Mouse (Mus musculus): ENCODE data around the gene Gpr68. TPM values are rescaled to one million over a fixed set of nuclear protein-coding genes. Genes with fewer than 3 reads are reported as not detected.
A peak's percentile ranks its signal among the peaks of the same experiment; 100 is the strongest.

Gene Gpr68
- total RNA-seq (2021), result 1 to 10 TPM; 2.4 to 2.8 TPM

DNA sequence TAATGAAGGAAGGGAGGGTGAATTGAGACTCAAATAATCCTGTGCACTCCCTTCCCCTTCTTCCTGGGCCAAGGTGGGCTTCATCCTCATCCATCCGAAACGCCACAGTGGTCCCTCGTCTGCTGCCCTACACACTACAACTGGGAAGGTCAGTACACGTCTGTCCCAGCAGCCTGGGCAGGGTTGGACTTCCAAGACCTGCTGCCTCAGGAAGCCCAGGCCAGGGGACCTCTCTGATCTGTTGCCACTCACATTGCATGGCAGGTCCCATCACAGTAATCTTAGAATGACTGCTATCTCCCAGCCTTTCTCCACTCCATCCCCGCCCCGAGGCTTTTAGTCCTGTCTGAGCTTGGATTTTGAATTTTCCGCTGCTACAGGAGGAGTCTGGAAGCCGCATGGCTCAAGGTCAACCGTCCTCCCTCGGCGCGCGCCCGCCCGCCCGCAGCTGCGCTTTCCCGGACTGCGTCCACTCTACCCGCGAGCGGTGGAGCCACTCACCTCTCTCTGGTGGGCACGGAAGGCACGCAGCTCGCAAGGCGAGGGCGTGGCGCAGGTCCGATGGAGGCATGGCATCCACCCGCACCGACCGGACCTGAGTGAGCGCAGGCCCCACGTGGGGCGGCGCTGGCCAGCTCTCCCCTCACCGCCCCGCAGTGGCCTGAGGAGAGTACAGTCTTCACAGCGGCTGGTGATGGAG, at the start of gene Gpr68:
Gene Gpr68, minus strand, starts transcription at position 601 of the 700 bp plus-strand sequence.
- DNase-seq, result peak; percentile 38

DNA sequence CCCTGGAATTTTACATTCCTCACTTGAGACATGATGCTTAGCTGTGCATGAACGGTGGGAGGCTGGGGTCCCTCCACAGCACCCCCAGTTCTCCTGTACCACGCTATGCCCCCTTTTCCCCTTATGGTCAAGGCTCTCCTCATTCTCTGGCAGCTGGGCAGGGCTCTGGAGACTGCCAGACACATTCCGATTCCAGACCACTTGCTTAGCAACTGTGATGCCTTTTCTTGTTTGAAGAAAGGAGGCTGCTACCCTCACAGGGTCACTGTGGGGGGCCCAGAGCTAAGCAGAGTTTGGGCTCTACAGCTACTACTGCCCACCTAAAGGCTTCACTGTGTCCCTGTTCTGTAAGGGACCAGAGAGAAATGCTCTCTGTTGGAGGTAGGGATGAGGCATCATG, 49.3 kb upstream of the Gpr68 start:
- DNase-seq, result no peak

DNA sequence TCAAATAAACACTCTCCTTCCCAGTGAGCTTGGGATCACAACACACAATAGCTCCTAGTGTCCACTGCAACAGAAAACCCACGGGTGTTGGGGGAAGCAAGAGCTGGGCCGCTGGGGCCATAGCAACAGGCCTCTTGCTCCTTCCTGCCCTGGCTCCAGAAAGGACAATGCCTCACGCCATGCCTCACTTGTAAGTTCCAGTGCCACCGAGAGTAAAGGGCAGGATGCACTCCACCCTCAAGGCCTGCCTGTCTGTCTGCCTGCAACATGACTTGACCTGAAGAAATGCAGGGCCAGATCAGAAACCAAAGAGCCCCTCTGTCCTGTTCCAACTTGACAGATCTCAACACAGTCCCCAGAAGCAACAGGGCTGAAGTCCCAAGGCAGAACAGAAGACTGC, 48.8 kb upstream of the Gpr68 start:
- DNase-seq, result no peak

DNA sequence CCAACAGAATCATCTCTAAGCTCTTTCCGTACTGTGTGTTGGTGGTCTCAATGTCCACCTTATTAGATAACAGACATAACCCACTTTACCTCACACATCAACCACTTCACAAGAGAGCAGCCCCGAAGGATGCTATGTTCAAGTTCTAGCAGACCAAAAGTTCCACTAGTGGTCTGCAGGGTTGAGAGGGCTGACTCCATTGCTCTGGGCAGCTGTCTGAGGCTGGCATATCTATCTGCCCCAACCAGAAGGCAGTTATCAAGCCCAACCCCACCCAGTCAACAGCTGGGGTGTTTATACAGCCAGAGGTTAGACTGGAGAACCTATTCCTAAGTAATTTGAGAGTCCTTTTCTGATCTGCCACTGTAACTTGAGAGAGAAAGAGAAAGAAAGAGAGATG, 48.0 kb upstream of the Gpr68 start:
- no peak for DNase-seq

DNA sequence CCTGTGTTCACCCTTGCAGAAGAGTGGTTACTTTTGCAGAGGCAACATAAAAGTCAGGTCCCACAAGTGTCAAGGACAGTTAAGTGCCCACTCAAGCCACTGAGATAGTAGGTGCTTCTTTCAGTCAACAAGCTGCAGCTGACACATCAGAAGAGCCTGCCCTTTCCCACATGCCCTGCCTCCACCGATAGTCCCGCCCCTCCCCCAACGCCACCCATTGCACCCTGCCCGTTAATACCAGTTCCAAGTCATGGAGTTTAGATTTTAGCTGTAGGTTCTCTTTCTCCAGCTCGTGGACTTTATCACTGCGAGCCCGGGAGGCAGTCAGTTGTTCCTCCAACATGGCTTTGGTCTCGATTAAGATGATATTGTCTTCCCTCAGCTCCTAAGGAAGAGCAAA, 45.9 kb upstream of the Gpr68 start:
- DNase-seq, result no peak

DNA sequence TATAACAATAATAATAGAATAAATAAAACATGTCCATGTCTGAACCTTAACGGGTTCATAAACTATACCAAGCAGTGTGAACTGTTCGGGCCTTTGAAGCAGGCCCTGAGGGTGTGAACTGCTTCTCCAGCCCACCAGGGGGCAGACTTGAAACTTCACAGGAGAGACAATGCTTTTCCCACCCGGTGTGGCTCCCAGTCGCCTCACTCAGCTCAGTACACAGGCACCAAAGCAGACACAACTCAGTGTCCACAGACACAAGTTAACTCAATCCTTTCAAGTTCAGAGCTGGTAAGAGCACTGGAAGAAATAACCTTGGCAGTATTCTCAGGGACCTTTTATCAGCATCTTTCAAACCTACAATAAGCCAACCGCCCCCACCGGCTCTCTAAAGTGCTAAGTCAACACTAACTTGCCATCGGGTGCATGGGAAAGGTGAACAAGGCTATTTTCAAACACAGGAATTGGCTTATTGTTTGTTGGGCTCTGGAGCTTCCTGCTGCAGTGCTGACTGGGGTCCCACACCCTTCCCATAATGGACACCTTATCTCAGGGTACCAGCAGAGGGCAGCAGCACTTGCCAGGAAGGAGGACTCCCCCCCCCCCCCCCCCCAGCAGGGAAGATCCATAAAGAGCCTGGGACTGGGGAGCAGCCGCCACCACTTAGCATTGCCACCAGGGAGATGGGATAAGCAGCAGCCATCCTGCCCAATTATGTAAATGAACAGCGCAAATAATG, 44.4 kb upstream of the Gpr68 start:
- peak; percentile 88 for DNase-seq

DNA sequence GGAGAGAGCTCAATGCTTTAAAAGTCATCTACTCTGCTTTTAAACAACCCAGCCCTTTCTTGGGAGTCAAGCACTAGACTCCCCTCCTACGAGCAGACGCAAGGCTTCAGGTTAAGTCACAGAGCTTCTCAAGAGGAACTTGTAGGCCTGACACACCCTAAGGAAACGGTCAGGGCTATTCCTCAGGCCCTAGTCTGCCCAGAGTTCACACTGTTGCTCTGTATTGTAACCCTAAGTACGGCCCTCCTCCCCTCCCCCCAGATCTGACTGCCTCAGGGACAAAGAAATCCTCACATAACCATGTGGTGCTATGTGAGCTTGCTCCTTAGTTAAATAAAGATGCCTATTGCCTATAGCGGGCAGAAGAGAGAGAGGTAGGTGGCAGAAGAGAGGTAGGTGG, 41.1 kb upstream of the Gpr68 start:
- no peak for DNase-seq

DNA sequence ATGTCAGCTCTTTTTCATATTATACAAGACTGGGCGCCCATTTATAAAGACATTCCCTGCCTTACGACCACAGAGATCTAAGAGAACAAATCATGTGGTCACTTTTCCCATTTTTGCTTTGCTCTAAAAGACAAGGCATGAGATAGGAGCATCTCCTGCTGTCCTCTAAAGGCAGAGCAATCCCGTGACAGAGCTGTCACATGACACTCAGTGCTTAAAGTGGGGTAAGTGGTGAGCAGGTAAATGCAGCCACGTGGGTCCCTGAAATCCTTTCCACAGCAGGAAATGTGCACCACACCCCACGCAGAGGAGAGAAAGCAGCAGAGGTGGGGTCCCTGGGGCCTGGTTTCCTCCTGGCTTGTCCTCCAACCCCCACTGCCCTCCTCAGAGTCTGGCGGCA, 40.0 kb upstream of the Gpr68 start:
- no peak for DNase-seq

DNA sequence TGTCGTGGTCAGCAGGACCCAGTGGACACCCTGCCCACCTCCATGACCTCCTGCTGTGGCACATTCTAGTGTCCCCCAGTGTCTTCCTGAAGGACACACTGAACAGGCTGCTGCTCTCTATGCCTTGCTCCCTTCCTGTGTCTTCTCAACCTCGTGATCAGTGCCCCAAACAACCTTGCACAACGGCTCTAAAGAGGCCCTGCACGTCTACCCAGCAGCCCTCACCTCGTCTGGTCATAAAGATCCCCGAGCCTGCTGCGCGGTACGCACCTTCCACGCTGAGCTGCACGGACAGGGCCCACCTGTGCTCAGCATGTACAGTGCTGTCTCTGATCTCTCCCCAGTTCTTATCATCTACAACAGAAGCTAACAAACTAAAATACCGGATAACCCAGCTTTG, 38.0 kb upstream of the Gpr68 start:
- no peak for DNase-seq

DNA sequence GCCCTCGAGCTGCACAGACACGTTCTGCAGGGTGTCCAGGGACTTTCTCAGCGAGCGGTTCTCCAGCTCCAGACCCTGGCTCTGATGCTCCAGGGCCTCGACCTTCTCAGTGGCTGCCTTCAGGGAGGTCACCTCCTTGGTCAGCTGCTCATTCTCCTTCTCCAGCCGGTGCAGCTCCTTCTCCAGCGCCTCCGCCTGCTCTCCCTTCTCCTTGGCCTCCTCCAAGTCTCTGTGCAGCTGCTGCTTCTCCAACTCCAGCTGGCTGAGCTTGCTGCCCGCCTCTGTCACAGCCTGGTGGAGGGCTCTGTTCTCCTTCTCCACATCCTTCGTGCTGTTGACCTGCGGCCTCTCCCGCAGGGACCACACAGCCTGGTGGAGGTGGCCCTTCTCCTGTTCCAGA, 37.5 kb upstream of the Gpr68 start:
- no peak for DNase-seq

DNA sequence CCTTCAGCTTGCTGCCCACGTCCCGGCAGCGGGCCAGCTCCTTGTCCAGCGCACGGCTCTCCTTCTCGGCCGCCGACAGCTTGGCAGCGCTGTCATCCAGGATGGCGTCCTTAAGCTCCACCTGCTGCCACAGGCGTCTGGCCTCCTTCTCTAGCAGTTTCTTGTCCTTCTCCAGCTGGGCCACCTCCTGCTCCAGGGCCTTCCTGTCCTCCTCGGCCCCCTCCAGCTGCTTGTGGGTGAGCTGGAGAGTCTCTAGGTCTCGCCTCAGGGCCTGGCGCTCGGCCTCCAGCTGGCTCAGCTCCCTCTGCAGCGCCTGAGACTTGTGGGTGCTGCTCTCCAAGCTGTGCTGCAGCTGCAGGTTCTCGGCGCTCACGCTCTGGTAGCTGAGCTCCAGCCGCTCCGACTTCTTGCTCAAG, 36.9 kb upstream of the Gpr68 start:
- no peak for DNase-seq

DNA sequence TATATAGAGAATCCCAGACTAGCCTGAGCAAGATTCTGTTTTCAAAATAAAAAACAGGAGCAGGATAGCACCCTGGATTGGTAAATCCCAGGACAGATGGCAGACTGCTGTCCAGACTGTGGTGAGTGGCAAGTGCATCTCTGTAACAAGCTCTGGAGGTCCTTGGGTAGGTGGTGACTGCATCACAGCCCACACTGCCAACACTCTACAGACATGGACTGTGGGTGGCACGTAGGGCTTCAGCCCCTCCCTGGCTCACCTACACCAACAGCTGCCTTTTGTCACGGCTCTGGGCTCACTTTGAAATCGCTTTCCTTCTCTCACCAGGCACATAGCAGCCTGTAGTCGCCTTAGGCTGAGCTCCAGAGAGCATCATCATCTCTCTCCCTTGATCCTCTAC, 35.1 kb upstream of the Gpr68 start:
- no peak for DNase-seq

DNA sequence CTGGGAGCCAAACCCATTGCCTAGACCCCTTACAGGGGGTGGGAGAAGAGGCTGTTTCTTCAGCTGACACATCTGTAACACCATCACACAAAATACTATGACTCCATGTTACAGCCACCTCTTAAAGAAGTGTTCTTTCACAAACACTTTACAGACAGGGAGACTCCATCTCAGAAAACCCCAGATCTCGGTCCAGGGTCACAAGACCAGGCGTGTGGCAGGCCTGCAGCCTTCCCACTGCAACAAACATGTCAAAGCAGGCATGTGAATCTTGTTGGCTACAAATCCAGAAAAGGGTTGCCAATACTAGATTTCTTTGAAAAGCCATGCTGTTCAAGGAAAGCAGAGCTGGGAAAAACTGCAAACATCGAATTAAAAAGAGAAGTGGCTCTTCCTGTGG, 33.4 kb upstream of the Gpr68 start:
- DNase-seq, result no peak

DNA sequence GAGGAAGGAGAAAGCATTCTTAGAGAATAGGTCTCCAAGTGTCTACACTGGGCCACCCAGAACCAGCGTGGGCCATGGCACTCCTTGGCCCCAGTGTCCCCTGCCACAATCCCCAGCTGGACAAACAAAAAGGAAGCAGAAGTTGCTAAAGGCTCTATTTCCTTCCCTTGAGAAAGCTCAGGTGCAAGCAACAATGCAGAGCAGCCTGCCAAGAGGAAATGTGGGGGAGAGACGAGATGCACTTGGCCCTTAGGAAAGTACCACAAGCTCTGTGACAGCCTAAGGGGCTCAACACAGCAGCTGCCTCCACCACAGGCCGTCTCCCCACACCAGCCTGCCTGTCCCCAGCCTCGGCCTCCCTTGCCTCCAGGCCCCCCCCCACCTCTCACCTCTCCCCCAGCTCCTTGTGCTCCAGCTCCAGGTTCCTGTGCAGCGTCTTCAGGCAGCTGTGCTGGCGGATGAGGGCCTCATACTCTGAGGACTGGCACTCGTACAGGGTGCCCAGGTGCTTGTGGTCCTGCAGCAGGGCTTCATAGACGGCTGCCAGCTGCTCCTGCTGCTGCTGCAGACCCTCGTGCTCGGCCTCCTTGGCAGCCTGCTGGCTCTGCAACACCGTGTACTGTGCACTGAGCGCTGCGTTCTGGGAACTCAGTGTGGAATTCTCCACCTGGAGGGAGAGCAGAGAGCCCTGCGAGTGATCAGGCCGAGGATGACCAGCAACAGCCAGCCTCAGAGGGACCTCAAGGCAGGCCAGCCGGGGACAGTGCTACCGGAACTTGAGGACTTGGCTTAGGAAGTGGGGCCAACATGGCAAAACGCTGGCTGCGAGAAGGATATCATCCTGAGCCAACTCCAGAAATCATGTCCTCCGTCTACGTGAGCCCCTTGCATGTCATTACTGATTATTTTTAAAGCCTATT, 29.7 kb upstream of the Gpr68 start:
- peak; percentile 62 for DNase-seq

DNA sequence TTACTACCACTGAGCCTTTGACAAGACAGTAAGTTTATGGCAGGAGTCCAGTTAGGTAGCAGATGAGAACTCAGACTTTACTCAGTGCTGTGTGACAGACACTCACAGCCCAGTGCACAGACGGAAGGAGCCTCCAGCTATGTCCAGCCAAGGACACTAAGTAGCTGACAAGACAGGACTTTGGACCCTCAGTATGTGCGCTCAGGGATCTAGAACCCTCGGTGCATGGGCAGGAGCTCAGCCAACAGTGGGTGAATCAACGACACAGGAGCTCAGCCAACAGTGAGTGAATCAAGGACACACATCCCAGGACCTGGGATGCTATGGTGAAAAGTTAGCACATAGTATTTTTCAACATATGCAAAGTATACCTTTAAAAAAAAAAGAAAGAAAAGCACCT, 28.7 kb upstream of the Gpr68 start:
- no peak for DNase-seq

DNA sequence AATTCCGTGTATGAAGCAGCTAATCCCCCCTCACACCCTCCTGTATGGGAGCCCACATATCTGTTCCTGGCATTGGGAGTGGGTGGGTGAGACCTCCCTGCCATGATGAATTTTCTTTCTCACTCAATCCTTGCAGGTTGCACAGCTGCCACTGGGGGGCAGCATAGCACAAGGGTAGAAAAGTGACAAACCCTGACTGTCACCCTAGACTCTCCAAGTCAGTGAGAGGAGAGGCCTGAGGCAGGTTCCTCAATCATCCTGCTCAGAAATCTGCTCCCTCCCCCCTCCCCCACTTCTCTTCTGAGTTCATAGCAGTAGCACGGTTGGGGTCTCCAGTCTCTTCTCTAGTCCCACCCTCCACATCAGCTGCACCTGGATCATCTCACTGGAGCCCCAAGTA, 28.1 kb upstream of the Gpr68 start:
- DNase-seq, result peak; percentile 88

DNA sequence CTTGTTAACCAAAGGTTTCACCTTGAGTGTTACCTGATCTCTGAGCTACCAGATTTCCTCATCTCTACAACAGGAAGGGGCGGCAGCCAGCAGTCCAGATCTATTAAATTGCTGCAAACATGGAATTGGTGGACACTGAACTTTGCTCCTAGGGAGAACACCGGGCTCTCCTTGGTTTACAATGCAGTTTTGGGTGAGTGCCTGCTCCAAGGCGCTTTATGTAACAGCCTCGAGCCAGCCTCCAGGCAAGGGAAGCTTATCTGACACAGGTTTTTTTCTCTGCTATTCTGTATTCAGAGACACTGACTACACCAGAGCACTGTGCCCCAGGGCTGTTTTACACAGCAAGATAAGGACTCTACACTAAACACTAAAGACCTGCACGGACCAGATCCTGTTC, 26.8 kb upstream of the Gpr68 start:
- no peak for DNase-seq

DNA sequence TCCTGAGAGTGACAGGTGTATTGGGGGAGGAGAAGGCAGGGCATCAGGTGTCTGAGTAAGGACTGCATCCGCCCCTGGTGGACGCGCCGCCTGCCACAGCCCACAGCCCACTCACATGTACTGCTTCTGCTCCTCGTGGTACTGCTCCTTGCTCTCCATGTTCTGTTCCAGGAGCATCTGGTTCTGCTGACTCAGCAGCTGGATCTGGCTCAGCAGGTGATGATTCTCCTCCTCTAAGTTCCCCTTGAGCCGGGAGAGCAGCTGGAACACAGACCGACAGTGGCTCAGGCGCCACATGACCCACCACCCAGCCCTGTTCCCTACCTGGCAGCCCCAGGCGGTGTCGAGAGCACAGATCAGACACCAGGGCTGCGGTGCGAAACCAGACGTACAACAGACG, 23.7 kb upstream of the Gpr68 start:
- DNase-seq, result no peak

DNA sequence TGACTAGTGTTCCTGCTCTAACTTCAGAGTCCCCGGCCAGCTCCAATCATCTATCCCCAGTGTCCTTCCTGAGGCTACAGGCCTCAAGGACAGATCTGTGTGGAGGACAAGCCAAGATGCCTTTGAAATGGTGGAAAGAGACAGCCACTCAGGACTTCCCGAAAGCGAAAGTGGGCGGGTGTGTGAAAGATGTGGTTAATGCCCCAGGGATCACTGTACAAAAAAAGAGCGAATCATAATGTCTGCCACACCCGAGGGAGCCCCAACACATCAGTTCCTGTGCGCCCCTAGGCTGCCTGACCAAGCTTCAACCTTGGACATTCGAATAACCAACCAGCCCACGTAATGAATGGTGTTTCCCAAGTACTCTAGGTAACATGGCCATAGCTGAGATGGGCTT, 20.3 kb upstream of the Gpr68 start:
- DNase-seq, result no peak

DNA sequence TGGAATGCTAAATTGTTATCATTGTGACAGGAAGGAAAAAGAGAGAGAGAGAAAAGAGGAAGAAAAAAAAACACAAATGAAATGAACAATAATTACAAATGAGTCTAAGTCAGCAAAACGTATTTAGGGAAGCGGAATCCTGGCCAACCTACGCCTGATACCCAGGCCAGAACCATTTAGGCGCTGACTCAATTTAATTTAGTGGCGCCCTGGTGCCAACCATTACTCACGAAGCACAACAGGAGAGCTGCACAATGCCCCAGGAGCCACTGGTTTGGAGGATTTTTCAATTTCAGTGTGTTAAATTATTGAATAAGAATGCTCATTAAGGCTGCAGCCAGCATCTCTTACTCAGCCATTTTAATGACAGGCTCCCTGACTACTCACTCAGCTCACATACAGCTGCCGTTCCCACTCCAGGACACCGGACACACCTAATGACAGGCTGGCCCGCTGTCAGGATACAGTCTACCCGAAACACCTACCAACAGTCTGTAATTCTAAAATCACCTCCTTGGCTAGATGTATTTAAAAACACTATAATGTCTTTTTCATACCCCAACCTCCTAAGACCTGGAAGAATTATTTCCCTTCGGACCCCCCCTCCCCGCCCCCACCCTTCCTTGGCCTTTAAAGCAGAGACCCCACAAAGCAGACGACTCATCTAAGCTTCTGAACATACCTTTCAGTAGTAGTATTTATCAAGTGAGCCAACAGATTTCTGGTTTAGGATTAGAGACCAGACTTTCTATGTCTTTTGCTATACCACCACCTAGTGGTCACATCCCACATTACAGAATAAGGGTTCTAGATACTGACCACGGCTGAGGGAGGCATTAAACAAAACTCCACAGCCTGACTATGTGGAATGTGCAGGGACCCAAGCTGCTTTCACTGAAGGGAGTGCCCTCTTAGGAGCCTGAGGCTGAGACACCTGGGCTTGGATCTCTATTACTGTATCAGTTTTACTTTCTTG, 17.9 kb upstream of the Gpr68 start:
- peak; percentile 72 for DNase-seq

DNA sequence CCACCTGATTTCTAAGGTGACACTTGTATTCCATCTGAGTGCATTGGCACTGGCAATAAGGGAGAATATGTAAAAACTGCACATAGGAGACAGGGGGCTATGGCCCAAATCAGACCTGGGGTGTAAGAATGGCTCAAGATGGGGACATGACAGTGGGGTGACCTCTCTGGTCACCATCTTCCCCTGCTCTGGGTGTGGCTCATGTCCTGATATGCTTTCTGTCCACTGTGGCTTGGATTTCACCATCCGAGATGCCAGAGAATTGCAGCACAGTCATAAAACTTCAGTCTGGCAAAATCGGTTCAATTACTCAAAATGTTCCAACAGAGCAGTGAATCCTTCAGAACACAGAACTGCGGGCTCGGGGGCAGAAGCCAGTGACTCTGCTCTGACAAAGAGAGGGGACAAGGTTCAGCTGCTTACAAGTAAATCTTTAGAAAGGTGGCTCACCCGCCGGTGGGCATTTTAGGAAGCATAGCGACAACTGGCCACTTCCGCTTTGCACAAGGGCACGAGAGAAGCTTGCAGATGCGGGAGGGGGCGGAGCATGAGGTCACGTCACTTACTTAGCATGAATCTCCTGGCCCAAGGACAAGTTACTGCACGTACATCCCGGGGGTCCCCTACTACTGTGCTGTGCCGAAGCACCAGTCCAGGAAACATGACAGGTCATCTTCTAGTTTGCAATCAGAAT, 16.8 kb upstream of the Gpr68 start:
- DNase-seq, result no peak

Measured in heart, postnatal 4 days (tissue).